Comparison of ENCODE assay signal across 9 mouse cellular contexts in the genomic region with DNA sequence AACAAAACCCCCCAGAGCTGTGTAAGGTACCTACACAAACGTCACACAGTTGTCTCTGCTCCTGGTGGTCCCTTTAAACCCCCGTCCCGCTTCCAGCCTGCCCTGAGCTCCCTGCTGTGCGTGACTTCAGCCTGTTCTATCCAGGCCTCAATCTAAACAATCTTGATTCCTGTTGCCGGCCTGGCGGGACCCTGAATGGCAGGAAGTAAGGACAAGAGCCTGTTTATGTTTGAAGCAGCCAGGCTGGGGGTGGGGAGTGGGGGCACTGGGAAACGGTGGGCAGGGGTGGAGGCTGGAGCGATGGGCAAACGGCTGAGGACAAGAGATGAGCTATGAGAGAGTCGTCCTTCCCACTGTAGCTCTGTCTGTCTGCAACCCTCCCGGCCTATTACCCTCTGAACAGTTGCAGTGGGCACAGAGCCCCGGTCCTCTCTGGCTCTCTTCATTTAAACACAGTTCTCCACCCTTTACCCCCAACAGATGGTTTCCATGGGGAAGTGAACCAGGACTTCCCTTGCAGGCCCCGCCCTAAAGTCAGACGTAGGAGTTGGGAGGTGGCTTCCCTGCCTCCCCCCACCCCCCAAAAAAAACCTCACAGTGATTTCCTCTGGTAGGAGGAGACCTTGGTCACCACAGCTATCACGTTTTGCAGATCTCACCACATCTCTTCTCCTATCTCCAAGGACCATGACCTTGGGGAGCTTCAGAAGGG. TPM values are rescaled to one million over a fixed set of nuclear protein-coding genes. Genes with fewer than 3 reads are reported as not detected.
DNase-seq lines count a peak whose midpoint lies in the region; TF ChIP-seq lines count a peak whose summit lies in the region.
"Had no signal": no experiment of that assay in that cellular context is flagged by ENCODE, and none has a peak within 500 bp of the region (broad histone marks: within the 10 kb centered on the region; RNA-seq: fewer than 3 reads in every experiment).

No protein-coding gene starts in this region.

- TF ChIP-seq CTCF in layer of hippocampus, adult 2 months (conservative IDR thresholded peaks at IDR 0.05), result no peak

- peak overlapping the region; percentile 67 for H3K27ac ChIP-seq in layer of hippocampus, adult 2 months
- H3K27ac ChIP-seq in brown adipose tissue, adult 24 weeks (replicated peaks; ENCODE audit: low read depth, low read length), result peak overlapping the region; percentile 70
- H3K27ac ChIP-seq: liver, embryonic 15.5 days had no signal

- peak overlapping the region; percentile 18; the same call in 1 of the 2 replicates for H3K4me3 ChIP-seq in layer of hippocampus, adult 2 months
- peak overlapping the region; percentile 19; the same call in 1 of the 2 replicates for H3K4me3 ChIP-seq in brown adipose tissue, adult 24 weeks (ENCODE audit: insufficient read depth, low read depth, low read length)
- H3K4me3 ChIP-seq: liver, embryonic 15.5 days had no signal

- DNase-seq in layer of hippocampus, adult 2 months (ENCODE audit: low spot score in 2 of 2), result no peak
- DNase-seq in layer of hippocampus, postnatal 36 days, result no peak
- peak; percentile 37 for DNase-seq in heart, postnatal 4 days
- peak; percentile 91 for DNase-seq in lung, postnatal 10 days
- no peak for DNase-seq in frontal cortex, postnatal 25 days (ENCODE audit: low spot score in 2 of 2)
- DNase-seq in c-Kit-positive CD71-positive TER-119-positive erythroid progenitor cells, embryonic 14.5 days (ENCODE audit: low spot score), result no peak
- DNase-seq in left cerebral cortex, postnatal 4 days, result no peak

- peaks cover 26% of the 10 kb centered on the region for H3K4me1 ChIP-seq in brown adipose tissue, adult 24 weeks (ENCODE audit: control insufficient read depth, insufficient read depth, insufficient read length, low read length)

- intact Hi-C loops in left cerebral cortex, postnatal 4 days (cut with DNase I), result no loop called here

RNA-seq across cellular contexts. Expression of a gene that starts 5.8 kb away (rescaled TPM):
- total RNA-seq in layer of hippocampus, adult 2 months (2021), result 10 to 100 TPM; 11.2 to 11.4 TPM
- 1 to 10 TPM; 7.5 to 8.9 TPM for total RNA-seq in layer of hippocampus, postnatal 36 days (2021)
- polyA plus RNA-seq in brown adipose tissue, adult 24 weeks (2012; ENCODE audit: insufficient read depth, insufficient read length, missing spikeins), result 9.4 and 13.7 TPM in 2 replicates
- 10 to 100 TPM; 20.5 to 21.7 TPM for total RNA-seq in heart, postnatal 4 days (2021)
- 1 to 10 TPM; 8.4 to 9.7 TPM for total RNA-seq in left cerebral cortex, postnatal 4 days (2021)

RNA-seq across cellular contexts. Expression of a gene that starts 18.6 kb away (rescaled TPM):
- not detected for total RNA-seq in layer of hippocampus, adult 2 months (2021)
- not detected for total RNA-seq in layer of hippocampus, postnatal 36 days (2021)
- polyA plus RNA-seq in brown adipose tissue, adult 24 weeks (2012; ENCODE audit: insufficient read depth, insufficient read length, missing spikeins), result not detected in 2 replicates
- not detected for total RNA-seq in heart, postnatal 4 days (2021)
- total RNA-seq in left cerebral cortex, postnatal 4 days (2021), result not detected
- polyA plus RNA-seq: liver, embryonic 15.5 days had no signal

RNA-seq across cellular contexts. Expression of a gene that starts 39.7 kb away (rescaled TPM):
- total RNA-seq in layer of hippocampus, adult 2 months (2021), result 10 to 100 TPM; 85.1 to 87.8 TPM
- 10 to 100 TPM; 85.2 to 88.5 TPM for total RNA-seq in layer of hippocampus, postnatal 36 days (2021)
- 3.1 and 3.2 TPM in 2 replicates for polyA plus RNA-seq in brown adipose tissue, adult 24 weeks (2012; ENCODE audit: insufficient read depth, insufficient read length, missing spikeins)
- 10 to 100 TPM; 20.8 to 21.4 TPM for total RNA-seq in heart, postnatal 4 days (2021)
- total RNA-seq in left cerebral cortex, postnatal 4 days (2021), result 10 to 100 TPM; 96.1 to 98.6 TPM

RNA-seq across cellular contexts. Expression of a gene that starts 55.8 kb away (rescaled TPM):
- 1 to 10 TPM; 1.1 to 1.7 TPM for total RNA-seq in layer of hippocampus, adult 2 months (2021)
- total RNA-seq in layer of hippocampus, postnatal 36 days (2021), result 1 to 10 TPM; 1.1 to 1.2 TPM
- polyA plus RNA-seq in brown adipose tissue, adult 24 weeks (2012; ENCODE audit: insufficient read depth, insufficient read length, missing spikeins), result 2.9 and 3.0 TPM in 2 replicates
- 1 to 10 TPM; 3.2 to 4.2 TPM for total RNA-seq in heart, postnatal 4 days (2021)
- 1 to 10 TPM in 1 of 2 experiments, under 1 TPM in 1; 0.70 to 1.0 TPM for total RNA-seq in left cerebral cortex, postnatal 4 days (2021)

Comparison
In these comparisons a context has a peak if more than half of its experiments do, and no peak if none do; other contexts are left out.
1. DNase-seq: peak in heart, postnatal 4 days (single experiment) and lung, postnatal 10 days (single experiment); none in layer of hippocampus, adult 2 months (0 of 2), layer of hippocampus, postnatal 36 days (0 of 2), frontal cortex, postnatal 25 days (0 of 2), c-Kit-positive CD71-positive TER-119-positive erythroid progenitor cells, embryonic 14.5 days (single experiment) and left cerebral cortex, postnatal 4 days (single experiment).